In genomic region chr5:118145999-118146679, GRCm38 (mm10) we compare ENCODE assay signal across 10 mouse cellular contexts. TPM values are rescaled to one million over a fixed set of nuclear protein-coding genes. Genes with fewer than 3 reads are reported as not detected.
DNase-seq lines count a peak whose midpoint lies in the region; ATAC-seq lines count a peak whose summit lies in the region.
"Had no signal": no experiment of that assay in that cellular context is flagged by ENCODE, and none has a peak within 500 bp of the region (broad histone marks: within the 10 kb centered on the region; RNA-seq: fewer than 3 reads in every experiment).

No protein-coding gene starts in this region.

- no peaks in the 10 kb centered on the region for H3K27me3 ChIP-seq in forebrain, embryonic 14.5 days (replicated peaks; ENCODE audit: control insufficient read depth, insufficient read depth, low read length)

- peaks cover 19% of the 10 kb centered on the region for H3K36me3 ChIP-seq in forebrain, embryonic 14.5 days (ENCODE audit: control insufficient read depth, insufficient read depth, low read length)

- WGBS in forebrain, embryonic 14.5 days: 65% methylated on average over 15 of the region's 15 CpGs

- ATAC-seq in forebrain, embryonic 14.5 days: no peak

- H3K4me3 ChIP-seq in forebrain, embryonic 14.5 days (ENCODE audit: low read depth, low read length): no peak overlapping the region

- intact Hi-C loops in gastrocnemius, postnatal 36 days (cut with DNase I): no loop called here
- intact Hi-C loops in heart, postnatal 14 days (cut with DNase I): no loop called here

- H3K4me1 ChIP-seq in forebrain, embryonic 14.5 days (ENCODE audit: control insufficient read depth, insufficient read depth, low read length): no peaks in the 10 kb centered on the region; the same call in 1 of the 2 replicates

- H3K9me3 ChIP-seq in forebrain, embryonic 14.5 days (replicated peaks; ENCODE audit: control insufficient read depth, low read length): no peaks in the 10 kb centered on the region

- H3K27ac ChIP-seq in forebrain, embryonic 14.5 days (ENCODE audit: low read depth, low read length): peak overlapping the region; percentile 65; the same call in 1 of the 2 replicates

- DNase-seq in gastrocnemius, adult 18-20 months (ENCODE audit: low spot score): peak; percentile 48
- no peak for DNase-seq in gastrocnemius, postnatal 36 days
- DNase-seq in MN1 (ENCODE audit: low spot score): peak; percentile 58
- DNase-seq in forebrain, embryonic 14.5 days (ENCODE audit: low spot score): peak; percentile 72
- peak; percentile 38 to 54 for DNase-seq in heart, postnatal 14 days
- DNase-seq in urinary bladder, postnatal 4 days (ENCODE audit: low spot score in 2 of 2): no peak
- DNase-seq in thymus, postnatal 14 days: no peak
- DNase-seq in natural killer cell, adult 2 months (ENCODE audit: low spot score in 2 of 2): no peak
- DNase-seq: layer of hippocampus, adult 9-11 months had no signal

- 0 out of 2 replicates have a peak overlapping the region, but pooled peaks have one; percentile 10 for H3K9ac ChIP-seq in forebrain, embryonic 14.5 days (ENCODE audit: low read length)

- no peak overlapping the region for H3K4me2 ChIP-seq in forebrain, embryonic 14.5 days (ENCODE audit: low read length)

RNA-seq across cellular contexts. Expression of gene Fbxw8, which starts 9.1 kb away (rescaled TPM):
- 10 to 100 TPM; 20.5 to 21.1 TPM for total RNA-seq in gastrocnemius, adult 18-20 months (2021)
- 10 to 100 TPM; 17.8 to 19.1 TPM for total RNA-seq in gastrocnemius, postnatal 36 days (2021)
- polyA plus RNA-seq in forebrain, embryonic 14.5 days (2014; fragmentation: Nextera tagmentation; extraction: Ambion mirVana): 17.1 and 19.5 TPM in 2 replicates
- 10 to 100 TPM; 43.3 to 43.6 TPM for total RNA-seq in heart, postnatal 14 days (2021)

RNA-seq across cellular contexts. Expression of gene Hrk, which starts 18.3 kb away (rescaled TPM):
- under 1 TPM; 0.12 to 0.21 TPM for total RNA-seq in gastrocnemius, adult 18-20 months (2021)
- under 1 TPM; 0.10 to 0.20 TPM for total RNA-seq in gastrocnemius, postnatal 36 days (2021)
- 1.1 and 1.7 TPM in 2 replicates for polyA plus RNA-seq in forebrain, embryonic 14.5 days (2014; fragmentation: Nextera tagmentation; extraction: Ambion mirVana)
- total RNA-seq in heart, postnatal 14 days (2021): 1 to 10 TPM in 1 of 2 experiments, under 1 TPM in 1; 0.76 to 1.2 TPM
- total RNA-seq: gastrocnemius, postnatal 4 days had no signal

Comparison
In these comparisons a context has a peak if more than half of its experiments do, and no peak if none do; other contexts are left out.
1. DNase-seq: peak in gastrocnemius, adult 18-20 months (single experiment), MN1 (single experiment), forebrain, embryonic 14.5 days (single experiment) and heart, postnatal 14 days (2 of 2); none in gastrocnemius, postnatal 36 days (0 of 2), urinary bladder, postnatal 4 days (0 of 2), thymus, postnatal 14 days (single experiment) and natural killer cell, adult 2 months (0 of 2).